Mouse (Mus musculus) stomach, postnatal 0 days (tissue): ENCODE results near the gene Fosb.

ENCODE experiments used
- CTCF ChIP-seq: IDR thresholded peaks from 2 replicates; pipeline ENCODE4 v1.5.1; 2016; ENCODE audit warnings: antibody characterized with exemption, low read depth, mild to moderate bottlenecking, moderate library complexity
- EP300 ChIP-seq: optimal IDR thresholded peaks from 2 replicates; pipeline ENCODE3; 2016; ENCODE audit warnings: antibody characterized with exemption

DNA sequence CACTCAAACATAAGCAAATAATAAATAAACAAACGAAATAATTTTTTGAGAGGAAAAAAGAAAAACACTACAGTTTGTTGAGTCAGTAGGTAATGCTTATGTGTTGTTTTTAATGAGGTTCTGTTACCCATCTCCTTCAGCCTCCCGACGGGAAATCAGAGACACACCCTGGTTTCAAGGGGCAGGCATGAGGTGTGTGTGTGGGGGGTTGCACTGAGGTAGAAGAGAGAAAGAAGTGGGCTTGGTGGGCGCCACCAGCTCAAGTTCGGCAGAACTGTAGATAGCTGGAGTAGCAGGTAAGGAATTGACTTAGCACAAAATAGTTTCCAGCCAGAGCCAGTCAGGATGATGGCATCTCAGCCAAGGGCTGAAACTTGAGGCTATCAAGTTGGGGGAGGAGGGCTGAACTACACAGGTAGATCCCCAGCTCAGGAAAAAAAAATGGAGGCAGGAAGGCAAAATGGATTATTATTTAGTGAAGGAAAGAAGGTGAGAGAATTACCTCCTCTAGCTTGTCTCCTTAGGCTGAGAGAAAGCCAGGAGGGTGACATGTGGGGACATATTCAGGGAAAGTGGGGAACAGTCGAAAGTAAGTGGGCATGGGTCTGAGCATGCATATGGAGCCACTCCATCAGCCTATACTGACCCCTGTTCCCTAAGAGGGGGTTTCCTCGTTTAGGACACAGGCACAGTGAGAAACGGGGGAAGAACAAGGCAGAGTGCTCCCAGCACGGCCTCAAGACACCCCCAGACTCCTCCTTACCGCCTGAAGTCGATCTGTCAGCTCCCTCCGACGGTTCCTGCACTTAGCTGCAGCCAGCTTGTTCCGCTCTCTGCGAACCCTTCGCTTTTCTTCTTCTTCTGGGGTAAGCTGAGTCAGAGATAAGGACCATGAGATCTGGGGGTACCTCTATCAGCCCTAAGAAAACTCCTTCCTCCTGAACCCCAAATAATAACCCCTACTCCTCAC lies 3.8 kb downstream of the Fosb start:
- TF ChIP-seq CTCF, result no peak
- no peak for TF ChIP-seq EP300
